Mouse (Mus musculus): ENCODE measurements at regions not wholly inside any gene's neighbourhood (a gene's known extent, or its start where the extent isn't known, plus 50 kb on each side); places are given as distances from the start of the nearest gene placed in this dataset.

DNA sequence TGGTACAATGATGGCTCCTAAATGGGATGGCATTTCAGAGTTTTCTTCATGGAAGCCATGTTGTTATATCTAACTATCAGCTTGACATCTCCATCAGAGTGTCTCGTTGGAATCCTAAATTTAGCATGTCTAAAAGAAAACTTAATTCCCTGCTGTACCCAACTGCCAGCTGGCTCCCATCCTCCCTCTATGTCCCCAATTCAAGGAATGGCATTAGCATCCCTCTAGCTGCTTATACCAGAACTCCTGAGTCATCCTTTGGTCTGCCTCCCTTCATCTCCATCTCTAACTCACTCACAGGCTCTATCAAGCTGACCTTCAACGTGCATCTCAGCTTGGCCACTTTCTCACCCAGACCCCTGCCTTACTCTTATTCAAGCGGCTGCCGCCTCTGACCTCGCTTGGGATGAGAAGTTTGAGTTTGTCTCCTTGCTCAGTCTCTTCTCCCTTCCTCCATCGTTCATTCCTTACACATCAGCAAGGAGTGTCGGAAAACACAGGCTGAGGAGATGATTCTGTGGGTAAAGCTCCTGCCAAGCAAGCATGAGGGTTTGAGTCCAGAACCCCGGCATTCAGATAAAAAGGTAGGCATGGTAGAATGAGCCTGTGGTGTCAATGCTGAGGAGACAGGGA is 88.9 kb downstream of the Emp1 start:
- TF ChIP-seq CTCF (IDR thresholded peaks at IDR 0.05; ENCODE audit: extremely low read depth, insufficient read depth, insufficient read length, insufficient replicate concordance) (no peak), POLR2A (IDR thresholded peaks at IDR 0.05; ENCODE audit: low read depth, low read length) (no peak)

Measured in spleen, adult 2 months (tissue).